Comparison of ENCODE assay signal across 15 mouse cellular contexts in genomic region chr11:20403456-20403855, GRCm38 (mm10).
"Had no signal": no experiment of that assay in that cellular context is flagged by ENCODE, and none has a peak within 500 bp of the region (broad histone marks: within the 10 kb centered on the region; RNA-seq: fewer than 3 reads in every experiment).

No protein-coding gene starts in this region.

- H3K27ac ChIP-seq: kidney, embryonic 15.5 days; limb, embryonic 15.5 days; liver, embryonic 12.5 days; midbrain, embryonic 15.5 days; neural tube, embryonic 12.5 days had no signal

- ATAC-seq: liver, embryonic 12.5 days; midbrain, embryonic 15.5 days had no signal

- H3K4me3 ChIP-seq: kidney, embryonic 15.5 days; limb, embryonic 15.5 days; liver, embryonic 12.5 days; megakaryocyte, embryonic 14.5 days; midbrain, embryonic 15.5 days; neural tube, embryonic 12.5 days had no signal

- H3K27me3 ChIP-seq: kidney, embryonic 15.5 days; limb, embryonic 15.5 days; liver, embryonic 12.5 days; neural tube, embryonic 12.5 days had no signal

- DNase-seq: kidney, adult 2 months; kidney, postnatal 14 days; lung, embryonic 14.5 days; lung, postnatal 14 days; retina, postnatal 1 day; right cerebral cortex, postnatal 4 days; spleen, adult 18-20 months; thymus, postnatal 36 days had no signal

- H3K4me2 ChIP-seq: kidney, embryonic 15.5 days; limb, embryonic 15.5 days; liver, embryonic 12.5 days; lung, embryonic 14.5 days; midbrain, embryonic 11.5 days; midbrain, embryonic 15.5 days; neural tube, embryonic 12.5 days had no signal

- H3K9ac ChIP-seq: kidney, embryonic 15.5 days; limb, embryonic 15.5 days; liver, embryonic 12.5 days; lung, embryonic 14.5 days; midbrain, embryonic 15.5 days; neural tube, embryonic 12.5 days had no signal

- H3K36me3 ChIP-seq: kidney, embryonic 15.5 days; limb, embryonic 15.5 days; liver, embryonic 12.5 days; midbrain, embryonic 15.5 days; neural tube, embryonic 12.5 days had no signal

- H3K9me3 ChIP-seq: kidney, embryonic 15.5 days; limb, embryonic 15.5 days; liver, embryonic 12.5 days; megakaryocyte, embryonic 14.5 days; midbrain, embryonic 15.5 days; neural tube, embryonic 12.5 days had no signal

- H3K4me1 ChIP-seq: neural tube, embryonic 12.5 days had no signal
